Mouse (Mus musculus) midbrain, postnatal 0 days (tissue): ENCODE measurements around the gene Bcl2l13. TPM values are rescaled to one million over a fixed set of nuclear protein-coding genes. Genes with fewer than 3 reads are reported as not detected.

Source experiments
- ATAC-seq: fragments of 200-750 bp; cut with Nextera tagmentation; 2 replicates; pipeline ENCODE4 v1.8.0; 2017; ENCODE audit warnings: moderate number of reproducible peaks, mild to moderate bottlenecking, moderate TSS enrichment, moderate library complexity; ENCODE audit not compliant: low FRiP score
- DNase-seq: peaks from one replicate; pipeline ENCODE4 v3.0.0-alpha.2; 2015; ENCODE audit warnings: low spot score
- H3K27ac ChIP-seq: fragments of 300-500 bp; sonication (generic); 2 replicates; pipeline ENCODE4 v1.5.1; 2014; ENCODE audit warnings: low read depth, mild to moderate bottlenecking, low read length, mixed read lengths
- H3K27me3 ChIP-seq: fragments of 300-500 bp; sonication (generic); 2 replicates; pipeline ENCODE4 v1.6.1; 2014; ENCODE audit warnings: low read length, control low read depth, mixed read lengths; ENCODE audit not compliant: insufficient read depth
- H3K36me3 ChIP-seq: fragments of 300-500 bp; sonication (generic); 2 replicates; pipeline ENCODE4 v1.6.1; 2014; ENCODE audit warnings: low read length, control low read depth, mixed read lengths; ENCODE audit not compliant: insufficient read depth
- H3K4me1 ChIP-seq: fragments of 300-500 bp; sonication (generic); 2 replicates; pipeline ENCODE4 v1.6.1; 2014; ENCODE audit warnings: mild to moderate bottlenecking, control low read depth, antibody characterized with exemption, low read length, mixed read lengths; ENCODE audit not compliant: insufficient read depth
- H3K4me2 ChIP-seq: fragments of 300-500 bp; sonication (generic); 2 replicates; pipeline ENCODE4 v1.6.1; 2014; ENCODE audit warnings: low read depth, mild to moderate bottlenecking, low read length, mixed read lengths; ENCODE audit not compliant: poor library complexity, severe bottlenecking
- H3K4me3 ChIP-seq: fragments of 300-500 bp; sonication (generic); 2 replicates; pipeline ENCODE4 v1.5.1; 2014; ENCODE audit warnings: low read depth, mild to moderate bottlenecking, low read length, moderate library complexity
- H3K9ac ChIP-seq: fragments of 300-500 bp; sonication (generic); replicated peaks from 2 replicates; pipeline ENCODE4 v1.6.1; 2014; ENCODE audit warnings: mild to moderate bottlenecking, low read length, moderate library complexity, mixed read lengths; ENCODE audit not compliant: poor library complexity, severe bottlenecking
- H3K9me3 ChIP-seq: fragments of 300-500 bp; sonication (generic); 2 replicates; pipeline ENCODE4 v1.6.1; 2016; ENCODE audit warnings: low read length, control low read depth
- CTCF ChIP-seq: IDR thresholded peaks from 2 replicates; pipeline ENCODE4 v1.5.1; 2016; ENCODE audit warnings: antibody characterized with exemption, mild to moderate bottlenecking
- WGBS: fragments of 180-500 bp; shearing (Covaris S2); extraction: QIAGEN DNeasy Blood & Tissue Kit; methylation state at CpG from one replicate; pipeline ENCODE4 v1.1.7; 2014; 5-methylcytosine and 5-hydroxymethylcytosine counted together
- polyA plus RNA-seq: library from polyadenylated mRNA; unstranded; fragments of >200 nt; fragmentation: Nextera tagmentation; extraction: Ambion mirVana; gene quantifications from 2 replicates; pipeline ENCODE4 v1.2.1, GENCODE M21; 2015
- total RNA-seq: library from RNA; depleted of rRNA; stranded (reverse); fragments of >200 nt; gene quantifications from 2 replicates; pipeline ENCODE4 v1.2.3, GENCODE M21; 2014; rRNA removed

Bcl2l13 gene
- total RNA-seq (133 and 210 TPM in 2 replicates), polyA plus RNA-seq (19.0 and 21.9 TPM in 2 replicates)

DNA sequence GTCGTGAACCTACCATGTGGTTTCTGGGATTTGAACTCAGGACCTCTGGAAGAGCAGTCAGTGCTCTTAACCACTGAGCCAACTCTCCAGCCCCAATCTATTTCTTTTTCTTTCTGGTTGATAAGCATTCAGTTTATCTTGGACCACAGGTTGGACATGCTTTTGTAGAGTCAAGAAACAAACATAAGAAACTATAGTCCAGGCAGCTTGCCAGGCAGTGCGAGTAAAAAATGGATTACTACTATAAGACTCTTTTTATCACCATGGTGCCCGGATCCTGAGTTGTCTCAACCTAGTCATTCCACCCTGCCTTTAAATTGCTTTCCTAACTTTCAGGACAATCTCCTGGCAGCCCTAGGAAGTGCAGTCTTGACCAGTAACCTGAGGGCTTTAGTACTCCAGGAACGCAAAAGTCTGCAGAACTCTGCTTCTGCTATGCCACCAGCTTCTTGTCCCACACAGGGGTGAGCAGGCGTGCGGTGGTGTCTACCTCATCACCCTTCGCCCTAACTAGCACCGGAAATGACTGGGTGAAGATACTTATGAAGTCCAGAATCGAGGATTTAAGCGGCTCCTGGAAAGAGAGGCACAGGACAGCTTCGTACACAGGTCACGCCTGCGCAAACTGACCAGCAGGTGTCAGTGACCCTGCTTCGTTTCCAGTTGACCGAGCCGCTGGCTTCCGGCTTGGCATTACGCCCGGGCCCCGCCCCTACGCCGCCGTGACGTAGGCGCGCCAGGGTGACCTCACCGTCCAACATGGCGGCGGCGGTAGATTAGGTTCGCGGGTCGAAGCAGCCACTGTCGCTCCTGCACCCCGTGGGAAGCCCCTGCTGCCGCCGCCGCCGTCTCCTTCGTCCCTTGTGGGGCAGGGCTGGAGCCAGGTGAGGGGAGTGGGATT is at the start of gene Bcl2l13:
Bcl2l13 (plus strand) TSS at position 739 of the 901 bp plus-strand sequence.
- no peaks in the 10 kb centered on the region for H3K36me3 ChIP-seq
- DNase-seq: peak; percentile 89
- peak within 1 kb of the TSS; percentile 98 for H3K27ac ChIP-seq
- no peaks in the 10 kb centered on the region for H3K4me1 ChIP-seq
- peak within 1 kb of the TSS; percentile 93 for H3K9ac ChIP-seq
- 0 out of 2 replicates have a peak, but pooled peaks cover 4% of the 10 kb centered on the region for H3K27me3 ChIP-seq
- TF ChIP-seq CTCF: peak; percentile 64
- WGBS: 4% methylated on average over 39 of the region's 40 CpGs
- H3K4me2 ChIP-seq: peak within 1 kb of the TSS; percentile 72
- no peaks in the 10 kb centered on the region for H3K9me3 ChIP-seq
- ATAC-seq: peak; percentile 96
- peak within 1 kb of the TSS; percentile 87 for H3K4me3 ChIP-seq

DNA sequence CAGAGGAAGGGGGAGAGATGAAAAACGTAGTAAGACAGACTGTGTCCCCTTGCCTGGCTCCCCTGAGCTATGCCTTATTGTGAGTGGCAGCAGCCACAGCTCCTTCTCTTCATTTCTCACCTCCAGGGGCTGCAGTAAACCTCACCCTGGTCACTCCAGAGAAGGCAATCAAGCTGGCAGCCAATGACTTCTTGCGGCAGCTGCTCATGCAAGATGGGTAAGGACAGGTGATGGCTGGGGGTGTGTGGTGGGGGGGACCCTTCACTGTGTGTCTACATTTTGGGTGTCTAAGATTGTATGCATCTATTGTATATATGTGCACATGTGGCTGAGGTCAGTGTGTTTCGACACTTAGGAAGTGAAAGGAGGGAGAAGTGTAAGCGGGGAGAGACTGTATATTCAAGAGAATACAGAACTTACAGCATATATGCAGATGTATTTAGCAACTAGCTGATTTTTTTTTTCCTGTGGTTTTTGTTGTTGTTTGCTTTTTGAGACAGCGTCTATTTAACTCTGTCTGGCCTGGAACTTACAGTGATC is 47.9 kb upstream of the Bcl2l13 start:
- TF ChIP-seq CTCF: no peak
- no peak overlapping the region for H3K4me2 ChIP-seq
- 0 out of 2 replicates have a peak, but pooled peaks have one; percentile 2 for ATAC-seq
- no peaks in the 10 kb centered on the region for H3K4me1 ChIP-seq
- H3K27ac ChIP-seq: no peak overlapping the region
- no peak overlapping the region for H3K4me3 ChIP-seq
- H3K9ac ChIP-seq: no peak overlapping the region
- H3K36me3 ChIP-seq: 0 out of 2 replicates have a peak, but pooled peaks cover 11% of the 10 kb centered on the region
- DNase-seq: no peak
- WGBS: 74% methylated on average over 5 of the region's 5 CpGs
- H3K27me3 ChIP-seq: no peaks in the 10 kb centered on the region
- H3K9me3 ChIP-seq: no peaks in the 10 kb centered on the region

DNA sequence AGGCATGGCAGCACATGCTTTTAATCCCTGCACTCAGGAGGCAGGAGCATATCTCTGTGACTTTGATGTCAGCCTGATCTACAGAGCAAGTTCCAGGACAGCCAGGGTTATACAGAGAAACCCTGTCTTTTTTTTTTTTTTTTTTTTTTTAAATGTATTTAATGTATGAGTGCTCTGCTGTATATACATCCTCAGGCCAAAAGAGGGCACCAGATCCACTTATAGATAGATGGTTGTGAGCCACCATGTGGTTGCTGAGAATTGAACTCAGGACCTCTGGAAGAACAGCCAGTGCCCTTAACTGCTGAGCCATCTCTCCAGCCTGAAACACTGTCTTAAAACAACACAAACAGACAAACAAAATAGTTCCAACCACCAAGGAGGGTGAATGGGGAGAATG is 47.1 kb upstream of the Bcl2l13 start:
- H3K27me3 ChIP-seq: no peaks in the 10 kb centered on the region
- H3K4me3 ChIP-seq: no peak overlapping the region
- H3K9me3 ChIP-seq: no peaks in the 10 kb centered on the region
- no peaks in the 10 kb centered on the region for H3K4me1 ChIP-seq
- no peak for ATAC-seq
- H3K4me2 ChIP-seq: no peak overlapping the region
- no peak overlapping the region for H3K9ac ChIP-seq
- H3K27ac ChIP-seq: no peak overlapping the region
- DNase-seq: peak; percentile 53
- TF ChIP-seq CTCF: peak; percentile 42
- H3K36me3 ChIP-seq: peaks cover 18% of the 10 kb centered on the region

DNA sequence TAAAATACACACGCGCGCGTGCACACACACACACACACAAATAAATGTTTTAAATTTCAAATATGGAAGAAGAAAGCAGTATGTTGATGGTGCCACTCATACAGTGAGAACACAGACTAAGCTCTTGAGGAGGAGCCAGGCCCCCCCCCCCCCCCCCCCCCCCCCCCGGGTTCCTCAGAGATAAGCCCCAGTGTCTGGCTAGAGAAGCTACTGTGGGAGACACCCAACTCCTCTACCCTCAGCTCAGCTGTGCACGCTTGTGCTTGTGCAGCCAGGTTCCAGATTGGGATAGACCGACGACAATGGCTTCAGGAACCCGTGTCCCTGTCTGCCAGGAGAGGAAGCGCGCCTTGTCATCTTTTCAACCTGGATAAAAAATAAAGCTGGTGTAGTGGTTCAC is 45.9 kb upstream of the Bcl2l13 start:
- 0 out of 2 replicates have a peak, but pooled peaks have one; percentile 28 for ATAC-seq
- Histone ChIP-seq H3K9ac (no peak overlapping the region), H3K4me3 (no peak overlapping the region), H3K9me3 (no peaks in the 10 kb centered on the region), H3K27me3 (no peaks in the 10 kb centered on the region), H3K36me3 (peaks cover 31% of the 10 kb centered on the region), H3K4me2 (no peak overlapping the region), H3K27ac (no peak overlapping the region), H3K4me1 (no peaks in the 10 kb centered on the region)
- no peak for DNase-seq
- no peak for TF ChIP-seq CTCF
- WGBS: 93% methylated on average over 10 of the region's 11 CpGs

DNA sequence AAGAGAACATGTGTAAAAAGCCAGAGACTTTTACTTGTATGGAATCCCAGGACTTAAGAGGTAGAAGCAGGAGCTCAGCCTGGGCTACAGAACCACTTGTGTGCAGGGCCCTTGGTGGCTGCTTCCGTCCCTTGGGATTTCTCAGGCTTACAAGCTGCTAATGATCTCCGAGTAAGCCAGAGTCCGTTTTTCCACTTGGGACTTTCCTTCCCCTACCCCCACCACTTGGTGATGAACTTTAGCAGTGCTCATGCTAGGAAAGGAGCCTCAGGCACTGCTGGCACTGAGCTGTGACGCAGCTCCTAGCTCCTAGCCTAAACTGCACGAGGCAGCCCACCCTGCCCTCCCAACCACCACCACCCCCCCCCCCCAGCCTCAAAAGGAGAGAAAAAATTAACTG is 45.3 kb upstream of the Bcl2l13 start:
- peaks cover 36% of the 10 kb centered on the region for H3K36me3 ChIP-seq
- WGBS: 60% methylated on average over 5 of the region's 5 CpGs
- no peak for TF ChIP-seq CTCF
- no peak overlapping the region for H3K9ac ChIP-seq
- no peak overlapping the region for H3K4me2 ChIP-seq
- DNase-seq (no peak), ATAC-seq (no peak)
- H3K9me3 ChIP-seq: no peaks in the 10 kb centered on the region
- no peaks in the 10 kb centered on the region for H3K4me1 ChIP-seq
- H3K4me3 ChIP-seq: no peak overlapping the region
- H3K27ac ChIP-seq: no peak overlapping the region
- no peaks in the 10 kb centered on the region for H3K27me3 ChIP-seq

DNA sequence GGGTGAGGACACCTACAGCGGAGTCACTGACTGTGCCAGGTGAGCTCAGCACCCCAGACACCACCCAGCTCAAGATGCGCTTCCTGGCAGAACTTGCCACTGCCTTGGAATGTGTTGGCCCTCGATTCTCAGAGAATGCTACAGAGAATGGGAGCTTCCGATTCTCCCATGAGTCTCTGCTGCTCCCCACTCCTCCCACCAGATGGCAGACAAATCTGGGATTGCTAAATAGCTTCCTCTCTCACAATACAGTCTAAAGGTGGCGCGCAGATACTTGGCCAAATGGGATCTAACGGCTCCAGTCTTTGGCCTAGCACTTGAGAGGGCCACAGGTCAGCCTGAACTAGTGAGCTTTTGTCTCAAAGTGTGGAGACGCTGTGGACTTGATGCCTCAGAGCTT is 43.1 kb upstream of the Bcl2l13 start:
- H3K4me1 ChIP-seq: no peaks in the 10 kb centered on the region
- ATAC-seq: no peak
- peaks cover 57% of the 10 kb centered on the region for H3K36me3 ChIP-seq
- 83% methylated on average over 8 of the region's 8 CpGs for WGBS
- no peaks in the 10 kb centered on the region for H3K9me3 ChIP-seq
- peak; percentile 60 for TF ChIP-seq CTCF
- no peaks in the 10 kb centered on the region for H3K27me3 ChIP-seq
- peak; percentile 32 for DNase-seq
- H3K27ac ChIP-seq: no peak overlapping the region
- no peak overlapping the region for H3K4me3 ChIP-seq
- no peak overlapping the region for H3K9ac ChIP-seq
- no peak overlapping the region for H3K4me2 ChIP-seq
